Mouse (Mus musculus) urinary bladder, postnatal 10 days (tissue): Measurements from ENCODE around the gene Sdsl.

Experiments used
- DNase-seq: peaks from one replicate; pipeline ENCODE4 v3.0.0; 2022; ENCODE audit warnings: low spot score

Sdsl gene

GRCm38 (mm10) chr5:120428990-120429389 is 43.6 kb downstream of the Sdsl start:
- DNase-seq: no peak

- DNase-seq: no peak
Measured at GRCm38 (mm10) chr5:120428189-120428838, 44.3 kb downstream of the Sdsl start.

- DNase-seq: no peak
Measured at GRCm38 (mm10) chr5:120427451-120427938, 45.1 kb downstream of the Sdsl start.

GRCm38 (mm10) chr5:120426572-120426971 is 46.0 kb downstream of the Sdsl start:
- no peak for DNase-seq

GRCm38 (mm10) chr5:120425711-120426110 is 46.9 kb downstream of the Sdsl start:
- DNase-seq: no peak

- DNase-seq: no peak
Measured at GRCm38 (mm10) chr5:120424657-120425056, 48.0 kb downstream of the Sdsl start.

GRCm38 (mm10) chr5:120424039-120424438 is 48.6 kb downstream of the Sdsl start:
- DNase-seq: no peak

GRCm38 (mm10) chr5:120420106-120420505 is 52.5 kb downstream of the Sdsl start:
- no peak for DNase-seq

GRCm38 (mm10) chr5:120413436-120413835 is 59.2 kb downstream of the Sdsl start:
- no peak for DNase-seq

GRCm38 (mm10) chr5:120409385-120410378 is 62.9 kb downstream of the Sdsl start:
- DNase-seq: no peak

- DNase-seq: no peak
Measured at GRCm38 (mm10) chr5:120408933-120409332, 63.7 kb downstream of the Sdsl start.
